Mouse (Mus musculus) G1E (cell line): ENCODE data around the gene Ctnnb1.

Experiments
- CTCF ChIP-seq: IDR thresholded peaks from 2 replicates; pipeline ENCODE4 v1.5.1; 2012; ENCODE audit warnings: low read depth, low read length, inconsistent platforms, mixed read lengths
- GATA1 ChIP-seq: IDR thresholded peaks from 2 replicates; pipeline ENCODE4 v1.6.1; 2012; ENCODE audit warnings: borderline replicate concordance, low read length, inconsistent platforms, mixed read lengths

GRCm38 (mm10) chr9:120951947-120952346 is 22.9 kb downstream of the Ctnnb1 start:
- no peak for TF ChIP-seq GATA1
- no peak for TF ChIP-seq CTCF
